Mouse (Mus musculus) olfactory bulb, adult 2 months (tissue): ENCODE results near the gene Havcr1.

Source experiments
- CTCF ChIP-seq: fragments of 200-500 bp; IDR thresholded peaks from 2 replicates; pipeline ENCODE4 v1.5.1; 2012; ENCODE audit warnings: low read depth, mild to moderate bottlenecking, low read length, moderate library complexity; ENCODE audit not compliant: insufficient read depth
- POLR2A ChIP-seq: fragments of 200-500 bp; IDR thresholded peaks from 2 replicates; pipeline ENCODE4 v1.6.1; 2012; ENCODE audit warnings: mild to moderate bottlenecking, low read depth, low read length, moderate library complexity; ENCODE audit not compliant: insufficient read depth

DNA sequence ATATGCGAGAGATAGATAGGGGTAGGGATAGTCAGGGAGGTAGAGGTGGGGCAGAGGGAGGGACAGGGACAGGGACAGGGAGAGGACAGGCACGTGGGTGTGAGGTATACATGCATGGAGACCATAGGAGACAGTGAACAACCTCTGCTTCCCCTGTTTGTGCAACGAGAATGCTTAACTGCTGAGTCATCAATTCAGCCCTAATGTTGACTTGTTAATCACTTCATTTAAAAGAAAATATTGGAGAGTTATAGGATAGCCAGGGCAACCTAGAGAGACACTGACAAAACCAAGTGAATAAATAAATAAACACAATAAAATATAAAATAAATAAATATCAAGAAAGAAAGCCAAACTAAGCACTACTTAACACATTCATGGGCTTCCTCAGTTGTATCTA is 42.0 kb downstream of the Havcr1 start:
- TF ChIP-seq CTCF (no peak), POLR2A (no peak)
